Mouse (Mus musculus) testis, adult 2 months (tissue): ENCODE results near the gene Kat2a.

Experiments
- CTCF ChIP-seq: fragments of 200-500 bp; IDR thresholded peaks from 2 replicates; pipeline ENCODE4 v1.5.1; 2012; ENCODE audit warnings: low read depth, mild to moderate bottlenecking, inconsistent platforms, low read length, moderate library complexity; ENCODE audit not compliant: control insufficient read depth, insufficient read depth, insufficient replicate concordance
- POLR2A ChIP-seq: fragments of 200-500 bp; IDR thresholded peaks from 2 replicates; pipeline ENCODE4 v1.6.1; 2012; ENCODE audit warnings: low read depth, mild to moderate bottlenecking, inconsistent platforms, low read length, moderate library complexity; ENCODE audit not compliant: control insufficient read depth

DNA sequence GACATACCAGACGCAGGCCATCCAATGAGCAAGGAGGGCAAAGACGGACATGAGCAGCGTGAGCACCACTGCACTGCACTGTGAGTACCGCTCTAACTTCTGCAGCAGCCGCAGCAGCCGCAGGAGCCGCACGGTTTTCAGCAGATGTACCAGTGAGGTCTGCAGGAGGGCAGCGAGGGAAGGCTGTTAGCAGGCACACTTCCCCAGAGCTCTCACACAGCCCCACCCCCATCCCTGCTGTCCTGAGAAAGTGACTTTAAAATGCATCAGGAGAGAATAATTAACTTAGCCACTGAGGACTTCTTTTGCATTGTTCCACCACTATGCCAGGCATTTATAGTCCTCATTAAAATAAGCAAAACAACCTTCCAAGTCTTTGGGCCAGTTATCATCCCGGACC lies 40.0 kb upstream of the Kat2a start:
- TF ChIP-seq POLR2A (no peak), CTCF (no peak)
